Mouse (Mus musculus) liver, adult 2 months (tissue): Measurements from ENCODE around the gene Pdxdc1.

Experiments
- CTCF ChIP-seq: fragments of 200-500 bp; IDR thresholded peaks from 2 replicates; pipeline ENCODE4 v1.5.1; 2011; ENCODE audit warnings: low read depth, low read length, control low read depth
- POLR2A ChIP-seq: fragments of 200-500 bp; IDR thresholded peaks from 2 replicates; pipeline ENCODE4 v1.6.1; 2011; ENCODE audit warnings: low read length, control low read depth; ENCODE audit not compliant: insufficient read depth; ENCODE audit errors: extremely low read depth

DNA sequence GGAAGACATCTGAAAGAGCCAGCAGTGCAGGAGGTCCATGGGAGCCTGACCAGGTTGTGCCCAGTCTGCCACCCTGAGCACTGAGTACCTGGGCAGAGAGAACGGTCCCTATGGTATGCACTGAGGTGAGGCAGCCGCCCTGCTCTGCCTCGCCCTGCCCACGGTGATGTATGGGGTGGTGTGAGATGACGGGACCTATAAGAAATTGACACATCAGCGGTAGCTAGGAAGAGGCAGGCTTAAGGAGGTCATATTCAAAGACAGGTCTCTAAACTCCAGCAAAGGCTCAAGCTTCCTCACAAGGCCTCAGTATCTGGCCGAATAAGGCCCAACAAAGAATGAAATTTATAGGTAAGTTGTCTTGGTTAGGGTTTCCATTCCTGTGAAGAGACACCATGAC lies 18.9 kb upstream of the Pdxdc1 start:
- TF ChIP-seq CTCF (no peak), POLR2A (no peak)
